Mouse (Mus musculus) lung, postnatal 0 days (tissue): ENCODE measurements at regions not wholly inside any gene's neighbourhood (a gene's known extent, or its start where the extent isn't known, plus 50 kb on each side); places are given as distances from the start of the nearest gene placed in this dataset.

Experiments used
- ATAC-seq: fragments of 200-750 bp; cut with Nextera tagmentation; 2 replicates; pipeline ENCODE4 v1.8.0; 2017; ENCODE audit warnings: moderate library complexity
- DNase-seq: peaks from one replicate; pipeline ENCODE4 v3.0.0-alpha.2; 2016; ENCODE audit warnings: low spot score
- H3K27ac ChIP-seq: fragments of 300-500 bp; sonication (generic); 2 replicates; pipeline ENCODE4 v1.5.1; 2014; ENCODE audit warnings: antibody characterized with exemption, mild to moderate bottlenecking, low read length, mixed read lengths
- H3K27me3 ChIP-seq: fragments of 300-500 bp; sonication (generic); replicated peaks from 2 replicates; pipeline ENCODE4 v1.6.1; 2014; ENCODE audit warnings: low read length, mixed read lengths; ENCODE audit not compliant: insufficient read depth
- H3K36me3 ChIP-seq: fragments of 300-500 bp; sonication (generic); 2 replicates; pipeline ENCODE4 v1.6.1; 2014; ENCODE audit warnings: low read length, mixed read lengths; ENCODE audit not compliant: insufficient read depth
- H3K4me1 ChIP-seq: fragments of 300-500 bp; sonication (generic); 2 replicates; pipeline ENCODE4 v1.6.1; 2014; ENCODE audit warnings: antibody characterized with exemption, low read depth, low read length, mixed read lengths; ENCODE audit not compliant: insufficient read depth
- H3K4me2 ChIP-seq: fragments of 300-500 bp; sonication (generic); replicated peaks from 2 replicates; pipeline ENCODE4 v1.6.1; 2014; ENCODE audit warnings: low read depth, mild to moderate bottlenecking, low read length, moderate library complexity, mixed read lengths
- H3K4me3 ChIP-seq: fragments of 300-500 bp; sonication (generic); 2 replicates; pipeline ENCODE4 v1.5.1; 2014; ENCODE audit warnings: low read depth, low read length
- H3K9ac ChIP-seq: fragments of 300-500 bp; sonication (generic); replicated peaks from 2 replicates; pipeline ENCODE4 v1.6.1; 2014; ENCODE audit warnings: low read depth, mild to moderate bottlenecking
- H3K9me3 ChIP-seq: fragments of 300-500 bp; sonication (generic); 2 replicates; pipeline ENCODE4 v1.6.1; 2016; ENCODE audit warnings: low read length, mixed read lengths
- CTCF ChIP-seq: IDR thresholded peaks from 2 replicates; pipeline ENCODE4 v1.5.1; 2016; ENCODE audit warnings: antibody characterized with exemption, mild to moderate bottlenecking
- EP300 ChIP-seq: IDR thresholded peaks from 2 replicates; pipeline ENCODE4 v1.6.1; 2016; ENCODE audit warnings: antibody characterized with exemption, mild to moderate bottlenecking, control low read depth
- WGBS: fragments of 180-500 bp; shearing (Covaris S2); extraction: QIAGEN DNeasy Blood & Tissue Kit; methylation state at CpG from one replicate; pipeline ENCODE4 v1.1.7; 2014; 5-methylcytosine and 5-hydroxymethylcytosine counted together

- no peaks in the 10 kb centered on the region for H3K9me3 ChIP-seq
- ATAC-seq = no peak
- H3K4me3 ChIP-seq = no peak overlapping the region
- no peak overlapping the region for H3K9ac ChIP-seq
- no peak for TF ChIP-seq CTCF
- TF ChIP-seq EP300 = no peak
- no peak overlapping the region for H3K27ac ChIP-seq
- no peaks in the 10 kb centered on the region for H3K36me3 ChIP-seq
- no peak for DNase-seq
- no peaks in the 10 kb centered on the region for H3K27me3 ChIP-seq
- H3K4me1 ChIP-seq = no peaks in the 10 kb centered on the region
- WGBS = 1% methylated on average over 12 of the region's 12 CpGs
- no peak overlapping the region for H3K4me2 ChIP-seq
Measured at GRCm38 (mm10) chr12:106597636-106598035, 587.6 kb downstream of the Vrk1 start.

- Histone ChIP-seq H3K4me2 (no peak overlapping the region), H3K36me3 (no peaks in the 10 kb centered on the region), H3K4me3 (no peak overlapping the region), H3K9ac (no peak overlapping the region), H3K4me1 (no peaks in the 10 kb centered on the region), H3K9me3 (no peaks in the 10 kb centered on the region), H3K27me3 (no peaks in the 10 kb centered on the region), H3K27ac (no peak overlapping the region)
- no peak for DNase-seq
- TF ChIP-seq EP300 = no peak
- no peak for TF ChIP-seq CTCF
- ATAC-seq = no peak
Measured at GRCm38 (mm10) chr12:106607240-106607639, 597.2 kb downstream of the Vrk1 start.

GRCm38 (mm10) chr12:106607655-106608337 is 597.8 kb downstream of the Vrk1 start:
- Histone ChIP-seq H3K4me2 (no peak overlapping the region), H3K9me3 (no peaks in the 10 kb centered on the region), H3K27me3 (no peaks in the 10 kb centered on the region), H3K9ac (no peak overlapping the region), H3K36me3 (no peaks in the 10 kb centered on the region), H3K4me1 (no peaks in the 10 kb centered on the region), H3K4me3 (no peak overlapping the region), H3K27ac (no peak overlapping the region)
- DNase-seq (no peak), ATAC-seq (no peak)
- TF ChIP-seq CTCF = no peak
- TF ChIP-seq EP300 = no peak
- WGBS = 69% methylated on average over 10 of the region's 11 CpGs

- Histone ChIP-seq H3K36me3 (no peaks in the 10 kb centered on the region), H3K4me3 (no peak overlapping the region), H3K27me3 (no peaks in the 10 kb centered on the region), H3K4me1 (no peaks in the 10 kb centered on the region), H3K4me2 (no peak overlapping the region), H3K9me3 (no peaks in the 10 kb centered on the region), H3K9ac (no peak overlapping the region), H3K27ac (no peak overlapping the region)
- no peak for ATAC-seq
- WGBS = 88% methylated on average over 6 of the region's 6 CpGs
- TF ChIP-seq CTCF = no peak
- no peak for TF ChIP-seq EP300
- DNase-seq = no peak
Measured at GRCm38 (mm10) chr12:106618684-106619083, 608.7 kb downstream of the Vrk1 start.

- H3K9ac ChIP-seq = no peak overlapping the region
- no peak overlapping the region for H3K4me3 ChIP-seq
- no peaks in the 10 kb centered on the region for H3K27me3 ChIP-seq
- ATAC-seq = no peak
- 56% methylated on average over 15 of the region's 15 CpGs for WGBS
- DNase-seq = no peak
- no peaks in the 10 kb centered on the region for H3K36me3 ChIP-seq
- no peak overlapping the region for H3K27ac ChIP-seq
- H3K4me2 ChIP-seq = no peak overlapping the region
- H3K4me1 ChIP-seq = no peaks in the 10 kb centered on the region
- no peaks in the 10 kb centered on the region for H3K9me3 ChIP-seq
- TF ChIP-seq CTCF (no peak), EP300 (no peak)
Measured at GRCm38 (mm10) chr12:106626786-106627185, 616.8 kb downstream of the Vrk1 start.

- no peaks in the 10 kb centered on the region for H3K36me3 ChIP-seq
- ATAC-seq (no peak), DNase-seq (no peak)
- TF ChIP-seq EP300 = no peak
- WGBS = 71% methylated on average over 7 of the region's 7 CpGs
- no peak overlapping the region for H3K4me2 ChIP-seq
- H3K4me3 ChIP-seq = no peak overlapping the region
- no peak overlapping the region for H3K9ac ChIP-seq
- no peaks in the 10 kb centered on the region for H3K27me3 ChIP-seq
- no peaks in the 10 kb centered on the region for H3K9me3 ChIP-seq
- H3K4me1 ChIP-seq = no peaks in the 10 kb centered on the region
- H3K27ac ChIP-seq = no peak overlapping the region
Measured at GRCm38 (mm10) chr12:106632566-106632965, 622.5 kb downstream of the Vrk1 start.

GRCm38 (mm10) chr12:106633096-106633495 is 623.1 kb downstream of the Vrk1 start:
- Histone ChIP-seq H3K9ac (no peak overlapping the region), H3K4me3 (no peak overlapping the region), H3K27ac (no peak overlapping the region), H3K9me3 (no peaks in the 10 kb centered on the region), H3K4me1 (no peaks in the 10 kb centered on the region), H3K36me3 (no peaks in the 10 kb centered on the region), H3K27me3 (no peaks in the 10 kb centered on the region), H3K4me2 (no peak overlapping the region)
- ATAC-seq (no peak), DNase-seq (peak; percentile 11)
- 5% methylated on average over 8 of the region's 8 CpGs for WGBS
- TF ChIP-seq EP300 (no peak), CTCF (no peak)
